Mouse (Mus musculus) kidney, adult 2 months (tissue): ENCODE results near the gene Sergef. TPM values are rescaled to one million over a fixed set of nuclear protein-coding genes. Genes with fewer than 3 reads are reported as not detected.

ENCODE experiments used
- DNase-seq: peaks from one replicate; pipeline ENCODE4 v3.0.0; 2021
- H3K27ac ChIP-seq: fragments of 200-500 bp; 2 replicates; pipeline ENCODE4 v1.5.1; 2012; ENCODE audit warnings: low read depth, low read length, control low read depth, inconsistent platforms; ENCODE audit not compliant: insufficient read depth
- H3K27me3 ChIP-seq: fragments of 200-500 bp; replicated peaks from 2 replicates; pipeline ENCODE4 v1.6.1; 2012; ENCODE audit warnings: mild to moderate bottlenecking, moderate library complexity, low read length, inconsistent platforms; ENCODE audit not compliant: control insufficient read depth, insufficient read depth
- H3K36me3 ChIP-seq: fragments of 200-500 bp; 2 replicates; pipeline ENCODE4 v1.6.1; 2012; ENCODE audit warnings: mild to moderate bottlenecking, moderate library complexity, low read length, inconsistent platforms; ENCODE audit not compliant: control insufficient read depth, insufficient read depth
- H3K4me1 ChIP-seq: fragments of 200-500 bp; 2 replicates; pipeline ENCODE4 v1.6.1; 2011; ENCODE audit warnings: low read length; ENCODE audit not compliant: control insufficient read depth, insufficient read depth
- H3K4me3 ChIP-seq: fragments of 200-500 bp; 2 replicates; pipeline ENCODE4 v1.5.1; 2011; ENCODE audit warnings: mild to moderate bottlenecking, low read depth, low read length, control low read depth; ENCODE audit not compliant: insufficient read depth
- CTCF ChIP-seq: fragments of 200-500 bp; conservative IDR thresholded peaks from 2 replicates; pipeline ENCODE4 v1.5.1; 2011; ENCODE audit warnings: low read depth, mild to moderate bottlenecking, control low read depth, low read length, moderate library complexity, mixed read lengths; ENCODE audit not compliant: insufficient read depth, insufficient read length
- POLR2A ChIP-seq: fragments of 200-500 bp; IDR thresholded peaks from one replicate; pipeline ENCODE4 v1.6.1; 2011; ENCODE audit warnings: low read depth, low read length, control low read depth
- WGBS: fragments of 180-500 bp; shearing (Covaris S2); methylation state at CpG from one replicate; pipeline ENCODE4 v1.1.7; 2018; 5-methylcytosine and 5-hydroxymethylcytosine counted together
- polyA plus RNA-seq: library from polyadenylated mRNA; depleted of rRNA; stranded (reverse); fragments of >200 nt; gene quantifications from 2 replicates; pipeline ENCODE4 v1.2.3, GENCODE M21; 2012

Gene Sergef
- polyA plus RNA-seq, 1 experiment, result 16.8 TPM

DNA sequence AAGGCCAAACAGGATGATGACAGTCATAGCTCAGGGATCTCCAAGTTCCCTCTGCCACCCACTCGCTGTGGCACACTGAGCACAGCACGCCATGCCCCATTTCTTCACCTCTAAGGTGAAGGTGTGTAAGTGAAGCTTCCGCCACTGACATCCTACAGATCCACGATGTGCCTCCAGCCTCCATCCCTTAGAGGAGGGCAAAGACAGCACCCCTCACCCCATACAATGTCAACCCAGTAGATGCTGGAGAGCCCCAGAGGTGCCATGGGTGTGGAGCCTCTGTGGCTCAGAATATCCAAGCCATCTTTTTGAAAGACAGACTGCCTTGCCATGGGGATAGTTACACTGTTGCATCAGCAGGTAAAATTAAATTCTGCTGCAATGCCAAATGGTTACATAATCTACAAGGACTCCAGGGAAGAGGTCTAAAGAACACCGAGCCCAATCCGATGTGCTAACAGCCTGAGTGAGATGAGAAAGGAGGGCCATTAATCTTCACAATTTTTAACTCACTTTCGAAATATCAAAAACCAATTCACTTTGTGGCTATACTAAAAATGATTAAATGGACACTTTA lies 23.1 kb downstream of the Sergef start:
- peak; percentile 65 for DNase-seq
- Histone ChIP-seq H3K27ac (peak overlapping the region; percentile 95), H3K4me1 (peaks cover 39% of the 10 kb centered on the region), H3K36me3 (no peaks in the 10 kb centered on the region), H3K27me3 (no peaks in the 10 kb centered on the region), H3K4me3 (no peak overlapping the region)
- WGBS, result 72% methylated on average over 7 of the region's 7 CpGs
- no peak for TF ChIP-seq CTCF
- no peak for TF ChIP-seq POLR2A

DNA sequence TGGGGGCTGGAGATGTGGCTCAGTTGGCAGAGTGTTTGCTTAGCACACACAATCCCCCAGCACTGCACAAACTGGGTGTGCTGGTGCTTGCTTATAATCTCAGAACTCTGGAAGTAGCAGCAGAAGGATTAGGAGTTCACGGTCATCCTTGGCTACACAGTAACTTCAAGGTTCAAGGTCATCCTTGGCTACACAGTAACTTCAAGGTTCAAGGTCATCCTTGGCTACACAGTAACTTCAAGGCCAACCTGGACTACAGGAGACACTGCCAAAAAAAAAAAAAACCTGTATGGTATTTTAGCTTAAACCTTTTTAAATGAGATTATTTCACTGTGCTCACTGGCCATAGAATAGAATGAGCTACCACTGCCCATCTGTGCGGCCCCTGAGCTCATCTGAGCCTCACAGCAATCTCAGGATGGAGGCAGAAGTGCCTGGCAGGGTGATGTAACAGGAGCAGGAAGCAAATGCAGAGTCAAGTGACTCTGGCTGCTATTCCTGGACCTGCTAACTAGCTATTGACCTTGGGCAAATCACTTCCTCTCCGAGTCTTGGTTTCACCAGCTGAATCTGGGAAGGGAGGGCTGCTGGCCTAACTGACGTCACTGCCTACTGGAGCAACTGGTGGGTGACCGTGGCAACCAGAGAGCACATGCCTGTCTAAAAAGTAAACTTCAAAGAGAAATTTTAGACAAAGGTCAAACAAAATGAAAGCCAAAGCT lies 24.2 kb downstream of the Sergef start:
- DNase-seq, result peak; percentile 94
- Histone ChIP-seq H3K36me3 (no peaks in the 10 kb centered on the region), H3K4me1 (peaks cover 40% of the 10 kb centered on the region), H3K27me3 (no peaks in the 10 kb centered on the region), H3K27ac (peak overlapping the region; percentile 95), H3K4me3 (no peak overlapping the region)
- 22% methylated on average over 5 of the region's 5 CpGs for WGBS
- TF ChIP-seq CTCF (no peak), POLR2A (no peak)

DNA sequence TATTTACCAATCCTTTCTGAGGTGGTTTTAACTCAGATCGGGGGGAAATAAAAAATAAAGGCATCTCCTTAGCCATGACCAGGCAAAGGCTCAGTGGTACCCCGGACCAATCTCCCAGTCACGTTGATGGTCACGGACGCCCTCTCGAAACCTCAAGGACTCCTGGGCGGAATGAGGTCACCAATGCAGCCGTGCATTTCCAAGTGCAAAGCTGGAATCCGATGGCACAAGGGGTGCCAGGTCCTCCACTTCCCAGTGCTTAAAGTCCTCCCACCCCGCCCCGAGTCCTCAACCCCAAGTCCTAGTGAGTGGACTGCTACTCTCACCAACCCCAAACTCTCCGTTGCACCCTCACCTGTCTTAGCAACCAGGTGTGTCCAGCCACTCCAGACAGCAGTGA lies 25.3 kb downstream of the Sergef start:
- WGBS, result 71% methylated on average over 12 of the region's 12 CpGs
- Histone ChIP-seq H3K27ac (peak overlapping the region; percentile 95), H3K36me3 (no peaks in the 10 kb centered on the region), H3K4me1 (peaks cover 40% of the 10 kb centered on the region), H3K27me3 (no peaks in the 10 kb centered on the region), H3K4me3 (no peak overlapping the region)
- TF ChIP-seq POLR2A, result no peak
- TF ChIP-seq CTCF, result no peak
- peak; percentile 40 for DNase-seq

DNA sequence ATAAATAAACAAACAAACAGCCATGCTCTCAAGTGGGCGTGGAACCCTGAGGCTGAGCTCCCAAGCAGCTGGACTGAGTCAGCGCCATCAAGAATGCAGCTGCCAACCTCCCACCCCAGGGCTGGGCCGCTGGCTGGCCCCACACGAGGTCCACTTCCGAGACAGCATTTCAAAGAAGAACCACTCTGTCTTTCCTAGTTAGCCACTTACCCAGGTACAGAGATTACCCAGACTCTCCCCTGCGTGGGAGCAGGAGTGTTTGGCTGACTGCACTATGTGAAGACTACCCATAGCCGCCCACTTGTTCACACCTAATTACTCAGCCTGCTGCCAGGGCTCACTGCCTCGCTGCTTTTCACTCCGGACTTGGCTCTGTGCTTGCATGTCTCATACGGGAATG lies 26.5 kb downstream of the Sergef start:
- peak; percentile 69 for DNase-seq
- WGBS, result 30% methylated on average over 10 of the region's 10 CpGs
- TF ChIP-seq POLR2A, result no peak
- no peak for TF ChIP-seq CTCF
- Histone ChIP-seq H3K27me3 (no peaks in the 10 kb centered on the region), H3K4me3 (no peak overlapping the region), H3K36me3 (no peaks in the 10 kb centered on the region), H3K27ac (peak overlapping the region; percentile 59), H3K4me1 (peaks cover 40% of the 10 kb centered on the region)

DNA sequence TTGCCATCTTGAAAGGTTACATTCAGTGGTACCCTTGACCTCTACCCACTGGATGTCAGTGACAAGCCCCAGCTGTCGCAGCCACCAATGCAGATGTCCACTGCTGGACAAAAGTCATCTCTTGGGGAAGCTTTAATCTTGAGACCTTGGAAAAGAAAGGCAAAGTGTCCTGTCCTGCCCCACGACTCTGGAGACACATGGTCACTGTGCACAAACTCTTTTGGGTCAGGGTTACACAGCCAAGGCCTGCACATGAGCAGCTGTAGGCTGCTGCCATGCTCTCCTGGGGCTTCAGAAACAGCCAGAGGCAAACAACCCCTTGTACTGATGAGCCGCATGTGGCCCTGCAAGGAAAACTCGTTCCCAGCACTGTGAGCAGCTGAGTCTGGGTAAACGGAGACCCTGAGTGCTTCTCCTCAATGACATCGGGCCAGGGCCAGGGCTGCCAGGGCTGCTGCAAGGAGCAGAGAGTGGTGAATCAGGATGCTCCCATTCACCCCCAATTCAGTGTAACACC lies 27.1 kb downstream of the Sergef start:
- peak overlapping the region; percentile 85 for H3K27ac ChIP-seq
- DNase-seq, result no peak

DNA sequence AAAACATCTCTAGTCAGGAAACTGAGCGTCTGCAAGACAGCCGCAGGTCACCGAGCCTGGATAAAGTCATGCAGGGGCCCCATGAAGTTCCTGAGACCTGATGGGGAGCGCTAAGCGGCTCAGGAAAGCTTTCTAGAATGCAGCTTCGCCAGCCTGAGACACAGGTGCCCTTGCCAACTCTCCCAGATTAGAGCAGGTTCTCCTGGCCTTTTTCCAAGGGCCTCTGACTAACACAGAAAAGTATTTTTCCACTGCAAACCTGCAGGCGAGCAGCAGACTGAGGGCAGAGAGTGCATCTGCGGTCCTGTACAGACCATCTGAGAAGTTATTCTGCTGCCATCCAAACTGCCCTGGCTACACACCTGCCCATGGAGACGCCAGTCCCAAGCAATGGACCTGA lies 27.6 kb downstream of the Sergef start:
- peaks cover 43% of the 10 kb centered on the region for H3K4me1 ChIP-seq
- H3K27ac ChIP-seq, result peak overlapping the region; percentile 85
- H3K4me3 ChIP-seq, result no peak overlapping the region
- 33% methylated on average over 9 of the region's 9 CpGs for WGBS
- DNase-seq, result peak; percentile 91
- TF ChIP-seq CTCF (no peak), POLR2A (no peak)
- no peaks in the 10 kb centered on the region for H3K27me3 ChIP-seq
- no peaks in the 10 kb centered on the region for H3K36me3 ChIP-seq

More for the DNA sequence above, 27.1 kb downstream of the Sergef start:
- WGBS, result 67% methylated on average over 6 of the region's 6 CpGs
- peaks cover 40% of the 10 kb centered on the region for H3K4me1 ChIP-seq
- no peaks in the 10 kb centered on the region for H3K36me3 ChIP-seq
- no peak overlapping the region for H3K4me3 ChIP-seq
- H3K27me3 ChIP-seq, result no peaks in the 10 kb centered on the region
- TF ChIP-seq POLR2A, result no peak
- no peak for TF ChIP-seq CTCF

DNA sequence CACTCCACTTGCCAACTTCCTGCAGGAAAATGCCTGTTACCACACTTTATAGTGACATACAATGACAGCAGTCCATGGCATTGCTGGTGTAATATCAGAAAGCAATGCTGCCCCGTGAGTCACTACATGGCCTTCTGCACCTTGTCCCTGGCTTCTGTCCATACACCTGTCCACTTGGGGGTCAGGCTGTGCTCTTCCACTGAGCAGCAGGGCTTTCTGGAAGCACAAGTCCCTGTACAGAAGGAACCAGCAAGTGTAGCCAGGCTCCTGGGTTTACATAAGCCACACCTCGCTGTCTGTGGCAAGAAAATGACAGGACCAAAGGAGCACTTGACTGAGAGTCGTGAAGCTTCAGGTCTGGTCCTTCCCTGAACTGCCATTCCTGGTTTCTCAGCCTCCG lies 30.3 kb downstream of the Sergef start:
- WGBS, result 71% methylated on average over 4 of the region's 4 CpGs
- H3K4me1 ChIP-seq, result peaks cover 28% of the 10 kb centered on the region
- TF ChIP-seq POLR2A, result no peak
- TF ChIP-seq CTCF, result no peak
- H3K27me3 ChIP-seq, result no peaks in the 10 kb centered on the region
- H3K4me3 ChIP-seq, result no peak overlapping the region
- DNase-seq, result no peak
- no peak overlapping the region for H3K27ac ChIP-seq
- no peaks in the 10 kb centered on the region for H3K36me3 ChIP-seq
